Mouse (Mus musculus) brown adipose tissue, adult 24 weeks (tissue): Measurements from ENCODE around the gene Wwox. TPM values are rescaled to one million over a fixed set of nuclear protein-coding genes. Genes with fewer than 3 reads are reported as not detected.

Experiments
- H3K27ac ChIP-seq: fragments of 200-500 bp; replicated peaks from 2 replicates; pipeline ENCODE4 v1.5.1; 2012; ENCODE audit warnings: low read depth, mild to moderate bottlenecking, low read length
- H3K4me1 ChIP-seq: fragments of 200-500 bp; 2 replicates; pipeline ENCODE4 v1.6.1; 2012; ENCODE audit warnings: low read length, mixed read lengths; ENCODE audit not compliant: control insufficient read depth, insufficient read depth, insufficient read length
- H3K4me3 ChIP-seq: fragments of 200-500 bp; 2 replicates; pipeline ENCODE4 v1.5.1; 2012; ENCODE audit warnings: low read depth, mild to moderate bottlenecking, low read length, moderate library complexity; ENCODE audit not compliant: insufficient read depth
- polyA plus RNA-seq: library from polyadenylated mRNA; stranded (reverse); fragments of >200 nt; gene quantifications from 2 replicates; pipeline ENCODE4 v1.2.4, GENCODE M21; 2012; ENCODE audit not compliant: missing spikeins, insufficient read depth, insufficient read length

Gene Wwox
- polyA plus RNA-seq, 1 experiment, result 11.8 TPM

GRCm38 (mm10) chr8:114716546-114717255 lies 277.2 kb downstream of the Wwox start:
- Histone ChIP-seq H3K27ac (no peak overlapping the region), H3K4me1 (no peaks in the 10 kb centered on the region), H3K4me3 (no peak overlapping the region)

GRCm38 (mm10) chr8:114718821-114719220 lies 279.4 kb downstream of the Wwox start:
- H3K4me1 ChIP-seq, result no peaks in the 10 kb centered on the region
- H3K4me3 ChIP-seq, result no peak overlapping the region

GRCm38 (mm10) chr8:114722611-114723010 lies 283.2 kb downstream of the Wwox start:
- Histone ChIP-seq H3K4me3 (no peak overlapping the region), H3K27ac (no peak overlapping the region), H3K4me1 (no peaks in the 10 kb centered on the region)

More at GRCm38 (mm10) chr8:114718821-114719220, 279.4 kb downstream of the Wwox start:
- no peak overlapping the region for H3K27ac ChIP-seq

GRCm38 (mm10) chr8:114731260-114732140 lies 292.0 kb downstream of the Wwox start:
- H3K4me1 ChIP-seq, result no peaks in the 10 kb centered on the region
- H3K4me3 ChIP-seq, result no peak overlapping the region
- no peak overlapping the region for H3K27ac ChIP-seq

GRCm38 (mm10) chr8:114743185-114743915 lies 303.9 kb downstream of the Wwox start:
- H3K4me1 ChIP-seq, result no peaks in the 10 kb centered on the region
- no peak overlapping the region for H3K27ac ChIP-seq
- H3K4me3 ChIP-seq, result no peak overlapping the region

GRCm38 (mm10) chr8:114746373-114746772 lies 306.9 kb downstream of the Wwox start:
- H3K27ac ChIP-seq, result no peak overlapping the region
- H3K4me3 ChIP-seq, result no peak overlapping the region
- no peaks in the 10 kb centered on the region for H3K4me1 ChIP-seq

- Histone ChIP-seq H3K4me3 (no peak overlapping the region), H3K27ac (no peak overlapping the region), H3K4me1 (no peaks in the 10 kb centered on the region)
These were observed 312.1 kb downstream of the Wwox start for GRCm38 (mm10) chr8:114751376-114752135.

GRCm38 (mm10) chr8:114759621-114760020 lies 320.2 kb downstream of the Wwox start:
- Histone ChIP-seq H3K27ac (no peak overlapping the region), H3K4me1 (no peaks in the 10 kb centered on the region), H3K4me3 (no peak overlapping the region)

- H3K4me1 ChIP-seq, result 0 out of 2 replicates have a peak, but pooled peaks cover 2% of the 10 kb centered on the region
- H3K4me3 ChIP-seq, result no peak overlapping the region
- H3K27ac ChIP-seq, result no peak overlapping the region
These were observed 329.1 kb downstream of the Wwox start for GRCm38 (mm10) chr8:114768536-114768935.

GRCm38 (mm10) chr8:114770856-114771776 lies 331.7 kb downstream of the Wwox start:
- H3K4me1 ChIP-seq, result 0 out of 2 replicates have a peak, but pooled peaks cover 2% of the 10 kb centered on the region
- no peak overlapping the region for H3K27ac ChIP-seq
- H3K4me3 ChIP-seq, result no peak overlapping the region

- peaks cover 2% of the 10 kb centered on the region; the same call in 1 of the 2 replicates for H3K4me1 ChIP-seq
- no peak overlapping the region for H3K27ac ChIP-seq
- no peak overlapping the region for H3K4me3 ChIP-seq
These were observed 332.9 kb downstream of the Wwox start for GRCm38 (mm10) chr8:114772276-114772849.

- no peak overlapping the region for H3K4me3 ChIP-seq
- H3K4me1 ChIP-seq, result peaks cover 5% of the 10 kb centered on the region; the same call in 1 of the 2 replicates
- no peak overlapping the region for H3K27ac ChIP-seq
These were observed 334.3 kb downstream of the Wwox start for GRCm38 (mm10) chr8:114773461-114774414.
